ENCODE assay signal across 8 mouse cellular contexts in the genomic region with DNA sequence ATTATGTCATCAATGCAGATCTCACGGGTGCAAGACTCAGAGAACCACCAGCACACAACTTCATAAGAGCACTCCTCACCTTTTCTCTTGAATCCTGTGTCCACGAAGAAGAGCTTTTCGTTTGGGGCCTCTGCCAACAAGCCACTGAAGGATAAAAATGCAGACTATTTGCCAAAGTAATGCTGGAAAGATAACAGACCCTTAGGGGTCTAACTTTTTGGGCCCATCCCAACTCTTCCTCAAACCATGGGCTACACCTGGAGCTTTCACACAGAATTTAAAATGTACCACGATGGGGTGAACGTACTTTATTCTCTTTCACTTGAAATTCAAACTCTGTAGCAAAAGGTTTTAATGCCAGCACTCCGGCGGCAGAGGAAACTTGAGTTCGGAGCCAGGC. TPM values are rescaled to one million over a fixed set of nuclear protein-coding genes. Genes with fewer than 3 reads are reported as not detected.
DNase-seq lines count a peak whose midpoint lies in the region; ATAC-seq and TF ChIP-seq lines count a peak whose summit lies in the region.

No protein-coding gene starts in this region.

- no peak for TF ChIP-seq POLR2A in small intestine, adult 2 months (IDR thresholded peaks at IDR 0.05; ENCODE audit: low read depth, low read length)

- no peak for TF ChIP-seq CTCF in small intestine, adult 2 months (IDR thresholded peaks at IDR 0.05; ENCODE audit: extremely low read depth, insufficient read length, insufficient replicate concordance, low read depth, low read length)

- H3K36me3 ChIP-seq in lung, embryonic 16.5 days (ENCODE audit: control insufficient read depth, insufficient read depth, low read length) = peaks cover 39% of the 10 kb centered on the region
- peaks cover 24% of the 10 kb centered on the region for H3K36me3 ChIP-seq in limb, embryonic 11.5 days (ENCODE audit: control insufficient read depth, insufficient read depth, low read length)
- peaks cover 41% of the 10 kb centered on the region for H3K36me3 ChIP-seq in small intestine, adult 2 months (ENCODE audit: control insufficient read depth, insufficient read depth, low read length)

- peak overlapping the region; percentile 72 for H3K4me2 ChIP-seq in lung, embryonic 16.5 days (ENCODE audit: low read depth, low read length)
- H3K4me2 ChIP-seq in limb, embryonic 11.5 days (ENCODE audit: low read depth, severe bottlenecking) = peak overlapping the region; percentile 86

- peak overlapping the region; percentile 84 for H3K9ac ChIP-seq in lung, embryonic 16.5 days (ENCODE audit: low read length)
- peak overlapping the region; percentile 79 for H3K9ac ChIP-seq in limb, embryonic 11.5 days (ENCODE audit: low read length)

- no peak for ATAC-seq in lung, embryonic 16.5 days (ENCODE audit: low read depth)
- ATAC-seq in limb, embryonic 11.5 days (ENCODE audit: insufficient number of reproducible peaks, low FRiP score, low TSS enrichment, low read depth) = no peak
- ATAC-seq in granulocyte monocyte progenitor cell, adult 5-6 weeks (replicated peaks; ENCODE audit: poor library complexity, severe bottlenecking) = no peak

- WGBS in lung, embryonic 16.5 days = 7% methylated on average over 8 of the region's 8 CpGs
- WGBS in limb, embryonic 11.5 days = 9% methylated on average over 8 of the region's 8 CpGs
- WGBS in small intestine, adult 2 months = 1% methylated on average over 8 of the region's 8 CpGs

- peak; percentile 60 for DNase-seq in cerebellum, adult 11-12 months
- DNase-seq in cerebellum, adult 8-10 months = no peak
- no peak for DNase-seq in lung, adult 18-20 months
- DNase-seq in limb, embryonic 11.5 days (ENCODE audit: low spot score) = no peak
- DNase-seq in adrenal gland, postnatal 25 days = no peak

- no peaks in the 10 kb centered on the region for H3K9me3 ChIP-seq in lung, embryonic 16.5 days (ENCODE audit: control insufficient read depth, low read length)
- H3K9me3 ChIP-seq in limb, embryonic 11.5 days (ENCODE audit: control insufficient read depth, low read length) = no peaks in the 10 kb centered on the region

- H3K27ac ChIP-seq in lung, embryonic 16.5 days (ENCODE audit: low read length) = peak overlapping the region; percentile 19; the same call in 1 of the 2 replicates
- no peak overlapping the region; the same call in 1 of the 2 replicates for H3K27ac ChIP-seq in limb, embryonic 11.5 days (replicated peaks; ENCODE audit: low read depth, low read length)
- H3K27ac ChIP-seq in small intestine, adult 2 months (ENCODE audit: insufficient read depth, low read depth, low read length) = no peak overlapping the region

- peak overlapping the region; percentile 76 for H3K4me3 ChIP-seq in lung, embryonic 16.5 days (ENCODE audit: low read length)
- peak overlapping the region; percentile 73 for H3K4me3 ChIP-seq in limb, embryonic 11.5 days (ENCODE audit: low read depth, low read length)
- H3K4me3 ChIP-seq in small intestine, adult 2 months (ENCODE audit: low read depth, low read length) = peak overlapping the region; percentile 91

- no peaks in the 10 kb centered on the region for H3K27me3 ChIP-seq in lung, embryonic 16.5 days (ENCODE audit: control insufficient read depth, insufficient read depth, low read depth, low read length)
- H3K27me3 ChIP-seq in limb, embryonic 11.5 days (ENCODE audit: control insufficient read depth, insufficient read depth, low read length) = no peaks in the 10 kb centered on the region; the same call in 1 of the 2 replicates
- H3K27me3 ChIP-seq in small intestine, adult 2 months (ENCODE audit: control insufficient read depth, insufficient read depth, low read length) = no peaks in the 10 kb centered on the region

- peaks cover 20% of the 10 kb centered on the region for H3K4me1 ChIP-seq in lung, embryonic 16.5 days (replicated peaks; ENCODE audit: control insufficient read depth, insufficient read depth, low read length)
- H3K4me1 ChIP-seq in limb, embryonic 11.5 days (ENCODE audit: control insufficient read depth, insufficient read depth, low read length) = no peaks in the 10 kb centered on the region
- peaks cover 10% of the 10 kb centered on the region for H3K4me1 ChIP-seq in small intestine, adult 2 months (ENCODE audit: control insufficient read depth, insufficient read depth, insufficient read length, low read length)

RNA-seq across cellular contexts. Expression of gene Nop53, which starts 0.7 kb away (rescaled TPM):
- 185 and 189 TPM in 2 replicates for polyA plus RNA-seq in lung, embryonic 16.5 days (2015; fragmentation: Nextera tagmentation; extraction: Ambion mirVana)
- 195 and 197 TPM in 2 replicates for polyA plus RNA-seq in limb, embryonic 11.5 days (2014; fragmentation: Nextera tagmentation; extraction: Ambion mirVana)
- 56.8 and 120 TPM in 2 replicates for polyA plus RNA-seq in small intestine, adult 2 months (2012; rRNA removed)
- total RNA-seq in adrenal gland, postnatal 25 days (2021) = 174 TPM in 2 replicates
- total RNA-seq in granulocyte monocyte progenitor cell, adult 5-6 weeks (2014; fragmentation: Nextera tagmentation) = 70.6 and 105 TPM in 2 replicates
- 186 and 221 TPM in 2 replicates for total RNA-seq in granulocyte monocyte progenitor cell, adult 5-6 weeks (2017)

RNA-seq across cellular contexts. Expression of gene Ehd2, which starts 22.2 kb away (rescaled TPM):
- polyA plus RNA-seq in lung, embryonic 16.5 days (2015; fragmentation: Nextera tagmentation; extraction: Ambion mirVana) = 95.0 and 109 TPM in 2 replicates
- 8.1 and 9.3 TPM in 2 replicates for polyA plus RNA-seq in limb, embryonic 11.5 days (2014; fragmentation: Nextera tagmentation; extraction: Ambion mirVana)
- 11.9 and 14.5 TPM in 2 replicates for polyA plus RNA-seq in small intestine, adult 2 months (2012; rRNA removed)
- total RNA-seq in adrenal gland, postnatal 25 days (2021) = 38.3 and 41.0 TPM in 2 replicates
- not detected in 2 replicates for total RNA-seq in granulocyte monocyte progenitor cell, adult 5-6 weeks (2014; fragmentation: Nextera tagmentation)
- total RNA-seq in granulocyte monocyte progenitor cell, adult 5-6 weeks (2017) = 0.13 TPM in 1 of 2 replicates, not detected in the other

RNA-seq across cellular contexts. Expression of gene Selenow, which starts 23.0 kb away (rescaled TPM):
- polyA plus RNA-seq in lung, embryonic 16.5 days (2015; fragmentation: Nextera tagmentation; extraction: Ambion mirVana) = 755 and 791 TPM in 2 replicates
- 778 and 804 TPM in 2 replicates for polyA plus RNA-seq in limb, embryonic 11.5 days (2014; fragmentation: Nextera tagmentation; extraction: Ambion mirVana)
- 160 and 311 TPM in 2 replicates for polyA plus RNA-seq in small intestine, adult 2 months (2012; rRNA removed)
- 156 and 160 TPM in 2 replicates for total RNA-seq in adrenal gland, postnatal 25 days (2021)
- total RNA-seq in granulocyte monocyte progenitor cell, adult 5-6 weeks (2014; fragmentation: Nextera tagmentation) = 96.6 and 124 TPM in 2 replicates
- total RNA-seq in granulocyte monocyte progenitor cell, adult 5-6 weeks (2017) = 28.8 and 30.2 TPM in 2 replicates
